Mouse (Mus musculus) hindbrain, embryonic 13.5 days (tissue): ENCODE measurements at regions not wholly inside any gene's neighbourhood (a gene's known extent, or its start where the extent isn't known, plus 50 kb on each side); places are given as distances from the start of the nearest gene placed in this dataset.

ENCODE experiments used
- ATAC-seq: fragments of 200-750 bp; cut with Nextera tagmentation; 2 replicates; pipeline ENCODE4 v1.8.0; 2017; ENCODE audit warnings: moderate TSS enrichment; ENCODE audit not compliant: low FRiP score
- H3K27ac ChIP-seq: fragments of 300-500 bp; sonication (generic); 2 replicates; pipeline ENCODE4 v1.5.1; 2015; ENCODE audit warnings: inconsistent platforms, mild to moderate bottlenecking, moderate library complexity
- H3K27me3 ChIP-seq: fragments of 300-500 bp; sonication (generic); 2 replicates; pipeline ENCODE4 v1.6.1; 2015; ENCODE audit warnings: mild to moderate bottlenecking, inconsistent platforms
- H3K36me3 ChIP-seq: fragments of 300-500 bp; sonication (generic); 2 replicates; pipeline ENCODE4 v1.6.1; 2015; ENCODE audit warnings: mild to moderate bottlenecking, inconsistent platforms
- H3K4me1 ChIP-seq: fragments of 300-500 bp; sonication (generic); replicated peaks from 2 replicates; pipeline ENCODE4 v1.6.1; 2015; ENCODE audit warnings: inconsistent platforms
- H3K4me2 ChIP-seq: fragments of 300-500 bp; sonication (generic); 2 replicates; pipeline ENCODE4 v1.6.1; 2015; ENCODE audit warnings: inconsistent platforms, mild to moderate bottlenecking, moderate library complexity
- H3K4me3 ChIP-seq: fragments of 300-500 bp; sonication (generic); 2 replicates; pipeline ENCODE4 v1.5.1; 2015; ENCODE audit warnings: mild to moderate bottlenecking, inconsistent platforms
- H3K9ac ChIP-seq: fragments of 300-500 bp; sonication (generic); 2 replicates; pipeline ENCODE4 v1.6.1; 2015; ENCODE audit warnings: mild to moderate bottlenecking, inconsistent platforms
- H3K9me3 ChIP-seq: fragments of 300-500 bp; sonication (generic); 2 replicates; pipeline ENCODE4 v1.6.1; 2016; ENCODE audit warnings: inconsistent platforms
- WGBS: fragments of 180-500 bp; shearing (Covaris S2); methylation state at CpG from one replicate; pipeline ENCODE4 v1.1.7; 2015; 5-methylcytosine and 5-hydroxymethylcytosine counted together

DNA sequence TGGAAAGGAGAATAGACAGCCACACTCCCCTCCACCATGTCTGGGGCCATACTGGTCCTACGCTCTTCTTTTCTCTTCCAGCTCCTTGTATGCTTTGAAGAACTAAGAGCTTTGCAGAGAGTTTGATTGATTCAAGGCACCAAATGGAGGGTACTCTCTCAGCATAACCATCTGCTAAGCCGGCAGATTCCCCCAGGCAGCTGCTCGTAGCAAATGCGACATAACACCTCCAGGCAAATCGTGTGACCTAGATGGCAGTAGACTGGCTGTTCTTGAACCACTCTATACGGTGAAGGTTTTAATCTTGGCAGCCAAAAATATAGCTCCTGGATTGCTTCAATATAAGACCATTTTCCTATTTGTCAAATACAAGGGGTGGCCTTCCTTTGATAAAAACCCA lies 191.8 kb upstream of the Pabpc6 start:
- no peak overlapping the region for H3K4me3 ChIP-seq
- 57% methylated on average over 6 of the region's 6 CpGs for WGBS
- no peaks in the 10 kb centered on the region; the same call in 1 of the 2 replicates for H3K36me3 ChIP-seq
- H3K27me3 ChIP-seq = no peaks in the 10 kb centered on the region
- H3K9ac ChIP-seq = no peak overlapping the region
- peak overlapping the region; percentile 65 for H3K27ac ChIP-seq
- H3K4me2 ChIP-seq = no peak overlapping the region
- no peak for ATAC-seq
- H3K4me1 ChIP-seq = peaks cover 12% of the 10 kb centered on the region
- peaks cover 13% of the 10 kb centered on the region for H3K9me3 ChIP-seq

DNA sequence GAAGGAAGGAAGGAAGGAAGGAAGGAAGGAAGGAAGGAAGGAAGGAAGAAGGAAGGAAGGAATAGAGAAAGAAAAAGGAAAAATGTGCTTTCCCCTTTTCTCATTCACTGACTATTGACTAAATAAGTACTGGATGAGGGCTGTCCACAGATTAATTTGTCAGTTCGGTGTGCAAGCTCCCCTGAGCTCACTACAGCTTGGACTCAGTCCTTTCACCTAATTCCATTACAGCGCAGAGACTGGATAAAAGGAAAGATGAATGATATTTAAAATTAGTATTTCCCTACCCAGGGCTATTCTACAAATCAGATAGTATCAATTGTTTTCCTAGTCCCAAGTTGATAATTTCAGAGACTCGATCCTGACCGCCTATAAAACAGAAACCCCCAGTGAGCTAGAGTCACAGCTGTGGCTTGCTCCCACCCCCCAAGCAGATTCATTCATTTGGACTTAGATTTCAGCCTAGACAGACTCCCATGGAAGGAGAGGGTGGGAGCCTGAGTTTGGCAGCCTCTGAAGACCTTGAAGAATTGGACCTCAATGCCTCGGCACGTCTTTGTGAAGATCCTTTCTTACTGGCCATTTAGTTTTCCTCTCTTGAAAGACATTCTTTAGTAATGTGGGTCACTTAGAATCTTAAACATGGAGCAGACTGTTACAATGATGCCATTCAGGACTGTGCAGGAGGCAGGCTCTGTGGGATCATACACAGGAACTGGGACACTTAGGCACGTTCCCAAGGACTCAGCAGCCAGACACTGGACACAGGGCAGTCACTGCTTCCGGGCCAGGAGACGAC lies 179.2 kb upstream of the Pabpc6 start:
- Histone ChIP-seq H3K4me2 (no peak overlapping the region), H3K27me3 (no peaks in the 10 kb centered on the region), H3K9me3 (no peaks in the 10 kb centered on the region), H3K27ac (peak overlapping the region; percentile 6; the same call in 1 of the 2 replicates), H3K9ac (no peak overlapping the region), H3K36me3 (no peaks in the 10 kb centered on the region), H3K4me3 (no peak overlapping the region), H3K4me1 (0 out of 2 replicates have a peak, but pooled peaks cover 3% of the 10 kb centered on the region)
- peak; percentile 89 for ATAC-seq
- WGBS = 22% methylated on average over 9 of the region's 9 CpGs

DNA sequence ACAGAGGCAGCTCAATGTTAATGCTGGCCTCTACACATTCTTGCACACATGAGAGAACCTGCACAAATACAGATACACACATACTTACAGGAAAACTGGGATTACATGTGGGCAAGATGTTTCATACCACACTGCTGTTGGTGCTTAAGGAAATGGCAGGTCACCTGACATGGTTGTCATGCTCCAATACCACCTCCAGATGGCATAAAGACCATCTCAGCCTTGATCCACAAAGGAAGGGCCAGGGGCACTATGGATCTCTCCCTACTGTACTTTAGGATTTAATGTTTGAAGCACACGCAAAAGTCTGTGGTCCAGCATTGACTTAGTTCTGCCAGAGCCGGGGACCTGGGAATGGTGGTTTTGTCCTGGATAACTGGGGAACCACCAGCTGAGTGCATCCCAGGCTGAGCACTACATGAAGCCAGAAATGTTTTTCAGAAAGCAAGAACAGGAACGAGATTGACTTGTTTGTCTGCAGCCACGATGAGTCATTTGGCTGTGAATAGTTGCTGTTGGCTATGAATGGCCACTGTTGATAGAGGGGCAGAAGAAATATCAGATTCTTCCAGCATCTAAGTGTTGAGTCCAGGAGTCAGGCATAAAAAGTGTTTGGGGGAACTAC lies 176.0 kb upstream of the Pabpc6 start:
- Histone ChIP-seq H3K36me3 (no peaks in the 10 kb centered on the region), H3K9ac (no peak overlapping the region), H3K4me1 (0 out of 2 replicates have a peak, but pooled peaks cover 3% of the 10 kb centered on the region), H3K9me3 (no peaks in the 10 kb centered on the region), H3K4me2 (no peak overlapping the region), H3K27ac (peak overlapping the region; percentile 26; the same call in 1 of the 2 replicates), H3K4me3 (no peak overlapping the region), H3K27me3 (no peaks in the 10 kb centered on the region)
- ATAC-seq = no peak
- 66% methylated on average over 4 of the region's 4 CpGs for WGBS

DNA sequence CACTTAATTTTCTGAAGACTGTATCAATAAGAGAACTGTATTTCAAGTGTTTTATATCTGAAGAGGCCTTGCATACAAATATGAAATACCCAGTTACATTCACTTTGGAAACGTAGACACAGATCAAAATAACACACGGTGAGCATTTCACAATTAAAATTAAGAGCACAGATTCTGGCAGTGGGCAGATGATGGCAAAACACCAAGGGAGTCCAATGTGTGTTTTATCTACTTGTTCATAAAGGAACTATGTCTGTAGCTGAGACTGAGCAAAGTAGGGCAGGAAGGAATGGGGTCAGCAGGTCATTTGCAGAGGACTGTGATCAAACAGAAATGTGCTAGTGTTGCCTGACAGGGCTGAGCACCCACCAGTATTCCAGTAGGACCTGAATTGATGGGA lies 171.6 kb upstream of the Pabpc6 start:
- no peaks in the 10 kb centered on the region for H3K36me3 ChIP-seq
- no peak overlapping the region for H3K4me2 ChIP-seq
- H3K27me3 ChIP-seq = no peaks in the 10 kb centered on the region
- 88% methylated on average over 2 of the region's 2 CpGs for WGBS
- H3K4me3 ChIP-seq = no peak overlapping the region
- no peaks in the 10 kb centered on the region for H3K9me3 ChIP-seq
- no peak for ATAC-seq
- H3K27ac ChIP-seq = no peak overlapping the region
- no peak overlapping the region for H3K9ac ChIP-seq
- 0 out of 2 replicates have a peak, but pooled peaks cover 3% of the 10 kb centered on the region for H3K4me1 ChIP-seq

DNA sequence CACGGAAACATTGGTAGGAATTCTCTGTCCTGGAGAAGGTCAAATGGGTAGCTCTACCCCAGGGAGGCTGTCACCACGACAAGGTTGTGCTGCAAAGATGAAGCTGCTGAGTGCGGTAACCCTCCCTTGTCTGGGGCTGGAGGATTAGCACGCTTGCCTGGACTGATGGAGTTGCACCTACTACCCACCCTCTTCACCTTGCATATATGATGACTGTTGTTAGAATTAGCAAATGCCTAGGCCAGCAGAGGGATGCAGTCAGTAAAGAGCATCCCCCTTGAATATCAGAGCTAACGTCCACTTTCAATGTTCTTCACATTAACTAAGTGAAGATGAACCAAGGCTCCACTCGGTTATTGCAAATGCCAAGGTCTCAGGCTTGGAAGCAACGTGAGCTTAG lies 169.7 kb upstream of the Pabpc6 start:
- H3K27me3 ChIP-seq = no peaks in the 10 kb centered on the region
- ATAC-seq = no peak
- H3K4me3 ChIP-seq = no peak overlapping the region
- H3K27ac ChIP-seq = no peak overlapping the region
- no peaks in the 10 kb centered on the region for H3K4me1 ChIP-seq
- H3K9me3 ChIP-seq = no peaks in the 10 kb centered on the region
- no peak overlapping the region for H3K4me2 ChIP-seq
- WGBS = 86% methylated on average over 7 of the region's 7 CpGs
- no peaks in the 10 kb centered on the region for H3K36me3 ChIP-seq
- no peak overlapping the region for H3K9ac ChIP-seq

DNA sequence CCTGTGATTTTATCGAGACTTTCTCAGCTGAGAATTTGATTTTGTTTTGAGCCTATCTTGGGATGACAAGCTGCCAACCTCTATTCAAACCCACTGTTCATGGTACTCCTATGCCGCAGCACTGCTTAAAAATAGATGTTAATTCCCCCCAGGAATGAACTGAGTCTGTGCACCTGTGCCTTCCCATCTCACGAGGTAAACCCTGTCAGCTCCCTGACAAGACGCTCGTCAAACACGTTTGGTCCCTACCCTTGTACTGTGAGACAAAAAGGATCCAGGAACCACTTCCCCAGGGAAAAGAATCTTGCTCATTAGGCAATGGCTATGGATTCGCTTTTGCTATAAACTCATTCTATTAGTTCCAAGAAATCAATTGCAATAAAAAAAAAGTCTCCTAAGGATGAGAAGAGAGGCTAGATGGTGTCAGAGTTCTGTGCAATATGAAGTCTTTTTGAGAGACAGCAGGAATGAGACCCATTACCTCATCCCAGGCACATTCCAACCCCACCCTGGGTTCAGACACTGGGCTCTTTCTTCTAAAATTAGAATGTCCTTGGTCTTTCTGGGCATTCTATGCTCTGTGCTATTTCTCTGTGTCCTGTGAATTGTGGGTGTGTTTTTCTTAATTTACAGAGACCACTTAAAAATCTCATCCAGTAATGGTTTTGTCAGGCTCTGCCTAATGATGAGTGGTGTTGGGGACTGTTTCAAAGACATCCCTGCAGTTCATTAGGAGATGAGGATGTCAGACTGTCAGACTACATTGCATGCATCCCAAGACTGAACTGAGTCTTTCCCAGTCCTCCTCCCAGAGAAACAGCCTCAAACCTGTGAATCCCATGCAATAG lies 167.7 kb upstream of the Pabpc6 start:
- Histone ChIP-seq H3K9ac (no peak overlapping the region), H3K4me1 (no peaks in the 10 kb centered on the region), H3K9me3 (no peaks in the 10 kb centered on the region), H3K4me3 (no peak overlapping the region), H3K4me2 (no peak overlapping the region), H3K27me3 (no peaks in the 10 kb centered on the region), H3K27ac (no peak overlapping the region), H3K36me3 (no peaks in the 10 kb centered on the region)
- ATAC-seq = no peak
- whole genome bisulfite sequencing = 77% methylated on average over 7 of the region's 7 CpGs

DNA sequence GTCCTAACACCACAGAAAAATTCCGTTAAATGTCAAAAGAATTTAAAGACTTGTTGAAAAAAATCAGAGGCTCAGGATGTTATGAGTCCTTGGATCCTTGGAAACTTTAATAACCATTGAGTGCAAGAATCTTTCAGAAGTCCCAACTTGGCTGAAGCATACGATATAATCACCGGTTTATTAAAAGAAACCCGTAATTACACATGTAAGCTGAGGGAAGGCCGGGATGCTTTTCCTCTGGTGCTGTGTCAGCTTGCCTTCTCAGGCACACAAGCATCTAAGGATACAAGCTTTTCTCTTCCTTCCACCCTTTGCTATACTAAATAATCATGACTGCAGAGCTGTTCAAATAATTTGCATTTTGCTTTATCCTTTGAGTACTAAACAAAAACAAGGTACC lies 160.4 kb upstream of the Pabpc6 start:
- no peaks in the 10 kb centered on the region for H3K36me3 ChIP-seq
- H3K27me3 ChIP-seq = no peaks in the 10 kb centered on the region
- 94% methylated on average over 5 of the region's 5 CpGs for WGBS
- H3K9me3 ChIP-seq = no peaks in the 10 kb centered on the region
- H3K4me2 ChIP-seq = no peak overlapping the region
- no peaks in the 10 kb centered on the region for H3K4me1 ChIP-seq
- H3K4me3 ChIP-seq = no peak overlapping the region
- no peak overlapping the region for H3K9ac ChIP-seq
- H3K27ac ChIP-seq = no peak overlapping the region
- no peak for ATAC-seq

DNA sequence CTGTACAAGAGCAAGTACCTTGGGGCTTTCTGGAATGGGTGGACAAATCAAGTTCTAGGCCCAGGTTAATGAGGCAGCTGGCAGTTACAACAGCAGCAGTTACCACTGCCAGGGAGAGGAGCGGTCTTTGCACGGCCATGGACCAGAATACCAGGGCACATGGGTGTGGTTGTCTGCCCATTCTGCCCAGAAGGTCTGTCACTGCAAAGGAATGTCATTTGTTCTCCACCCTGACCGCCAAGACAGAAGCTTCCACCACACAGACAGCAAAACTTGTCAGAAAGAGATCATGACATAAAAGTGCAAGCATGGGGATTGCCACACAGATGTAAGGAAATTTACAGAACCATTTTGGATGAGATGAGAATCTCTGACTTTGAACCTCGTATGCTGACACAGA lies 151.8 kb upstream of the Pabpc6 start:
- Histone ChIP-seq H3K27ac (no peak overlapping the region), H3K27me3 (no peaks in the 10 kb centered on the region), H3K9ac (no peak overlapping the region), H3K36me3 (no peaks in the 10 kb centered on the region), H3K9me3 (no peaks in the 10 kb centered on the region), H3K4me2 (no peak overlapping the region), H3K4me1 (no peaks in the 10 kb centered on the region), H3K4me3 (no peak overlapping the region)
- no peak for ATAC-seq
- WGBS = 91% methylated on average over 4 of the region's 4 CpGs

DNA sequence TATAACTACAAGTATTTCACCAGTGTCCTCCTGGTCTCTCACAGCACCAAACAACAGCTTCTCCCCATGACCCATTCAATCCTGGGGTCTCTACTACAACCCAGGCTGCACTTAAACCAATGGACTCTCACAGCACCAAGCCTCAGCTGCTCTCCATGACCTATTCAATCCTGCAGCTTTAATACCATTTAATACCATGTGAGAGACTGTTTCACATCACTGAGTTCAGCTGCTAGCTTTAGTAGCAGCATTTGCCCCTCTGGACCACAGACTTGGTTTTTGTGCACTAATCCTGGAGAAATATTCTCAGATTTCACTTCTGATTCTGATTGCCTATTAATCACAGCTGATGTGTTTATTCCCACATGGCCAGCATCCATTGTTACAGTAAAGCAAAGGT lies 147.5 kb upstream of the Pabpc6 start:
- no peak overlapping the region for H3K27ac ChIP-seq
- H3K4me3 ChIP-seq = no peak overlapping the region
- H3K9me3 ChIP-seq = no peaks in the 10 kb centered on the region
- H3K36me3 ChIP-seq = no peaks in the 10 kb centered on the region
- H3K4me2 ChIP-seq = no peak overlapping the region
- no peak overlapping the region for H3K9ac ChIP-seq
- no peak for ATAC-seq
- H3K4me1 ChIP-seq = no peaks in the 10 kb centered on the region
- no peaks in the 10 kb centered on the region for H3K27me3 ChIP-seq

DNA sequence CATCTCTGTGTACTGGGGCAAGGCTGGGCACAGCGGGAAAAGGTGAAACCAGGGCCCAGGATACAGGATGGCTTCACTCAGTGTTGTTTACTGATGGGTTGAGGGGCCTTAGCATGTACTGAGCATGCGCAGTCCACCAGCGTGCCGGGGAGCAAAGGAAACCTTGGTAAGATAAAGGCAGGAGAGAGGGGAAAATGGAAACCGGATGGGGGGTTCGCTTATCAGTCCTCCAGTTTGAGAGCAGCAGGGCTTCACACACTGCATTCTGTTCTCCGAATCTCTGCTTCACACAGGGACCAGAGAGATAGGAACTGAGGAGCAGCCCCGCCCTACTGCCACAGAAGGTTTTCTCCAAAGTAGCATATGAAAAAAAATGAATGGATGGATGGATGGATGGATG lies 127.6 kb upstream of the Pabpc6 start:
- no peaks in the 10 kb centered on the region for H3K27me3 ChIP-seq
- ATAC-seq = no peak
- no peak overlapping the region for H3K4me3 ChIP-seq
- H3K9me3 ChIP-seq = no peaks in the 10 kb centered on the region
- no peak overlapping the region for H3K27ac ChIP-seq
- peaks cover 6% of the 10 kb centered on the region; the same call in 1 of the 2 replicates for H3K4me1 ChIP-seq
- H3K9ac ChIP-seq = no peak overlapping the region
- H3K4me2 ChIP-seq = no peak overlapping the region
- 88% methylated on average over 8 of the region's 8 CpGs for WGBS
- H3K36me3 ChIP-seq = no peaks in the 10 kb centered on the region

DNA sequence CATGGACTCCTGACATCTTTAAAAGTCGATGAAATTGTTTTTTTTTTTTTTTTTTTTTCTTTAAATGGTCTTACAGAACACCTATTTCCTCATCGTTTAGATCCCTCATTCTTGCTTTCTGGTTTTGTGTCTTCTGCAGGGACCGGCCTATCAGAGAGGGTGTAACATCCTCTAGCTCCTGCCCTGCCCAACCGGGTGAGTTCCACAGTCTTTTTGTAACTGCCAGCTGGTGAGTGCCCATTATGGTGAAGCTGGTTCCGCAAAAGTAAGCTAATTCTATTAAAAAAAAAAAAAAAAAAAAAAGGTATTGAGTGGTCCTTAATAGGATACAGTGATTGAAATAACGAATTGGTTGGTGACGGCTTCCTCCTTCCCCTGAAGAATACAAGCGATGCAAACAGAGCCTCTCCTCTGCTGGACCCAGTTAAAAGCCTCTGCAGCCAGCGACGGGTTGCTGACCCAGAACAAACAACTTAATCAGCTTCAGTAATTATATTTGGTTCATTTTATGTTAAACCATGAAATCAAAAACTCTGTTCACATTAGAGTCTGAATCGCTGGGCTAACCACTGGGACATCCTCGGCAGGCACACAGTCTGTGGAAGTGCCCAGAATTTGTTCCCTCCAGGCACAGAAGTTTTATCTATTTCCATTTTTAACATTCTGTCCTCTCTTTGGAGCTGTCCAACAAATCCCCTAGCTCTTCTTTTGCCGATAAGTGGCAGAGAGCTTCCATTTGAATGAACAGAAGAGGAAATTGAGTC lies 126.9 kb upstream of the Pabpc6 start:
- Histone ChIP-seq H3K27ac (no peak overlapping the region), H3K9me3 (no peaks in the 10 kb centered on the region), H3K9ac (no peak overlapping the region), H3K27me3 (no peaks in the 10 kb centered on the region), H3K4me2 (no peak overlapping the region), H3K36me3 (no peaks in the 10 kb centered on the region), H3K4me1 (peaks cover 6% of the 10 kb centered on the region; the same call in 1 of the 2 replicates), H3K4me3 (no peak overlapping the region)
- no peak for ATAC-seq
- WGBS = 36% methylated on average over 13 of the region's 13 CpGs

DNA sequence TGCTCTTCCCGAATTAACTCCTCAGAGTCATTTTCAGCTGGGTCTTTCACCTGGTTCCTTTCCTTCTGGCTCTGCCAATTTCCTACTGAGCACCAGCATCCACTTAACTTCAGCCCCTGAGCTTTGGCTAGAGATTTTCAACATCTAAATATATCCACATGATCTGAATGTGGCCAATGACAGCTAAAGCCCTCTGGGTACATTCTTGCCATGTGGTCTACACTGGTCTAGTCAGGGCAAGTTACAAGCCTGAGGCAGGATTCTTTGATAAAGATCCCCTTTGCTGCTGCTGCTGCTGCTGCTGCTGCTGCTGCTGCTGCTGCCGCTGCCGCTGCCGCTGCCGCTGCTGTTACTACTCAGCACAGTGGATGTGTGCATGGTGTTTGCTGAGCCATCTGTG lies 109.3 kb upstream of the Pabpc6 start:
- Histone ChIP-seq H3K4me1 (peaks cover 22% of the 10 kb centered on the region), H3K9me3 (no peaks in the 10 kb centered on the region), H3K4me2 (no peak overlapping the region), H3K4me3 (no peak overlapping the region), H3K9ac (no peak overlapping the region), H3K36me3 (no peaks in the 10 kb centered on the region), H3K27me3 (no peaks in the 10 kb centered on the region), H3K27ac (peak overlapping the region; percentile 86)
- ATAC-seq = no peak
- WGBS = 84% methylated on average over 5 of the region's 5 CpGs
